Mouse (Mus musculus) heart, adult 18-20 months (tissue): ENCODE measurements around the gene Smad1. TPM values are rescaled to one million over a fixed set of nuclear protein-coding genes. Genes with fewer than 3 reads are reported as not detected.

ENCODE experiments used
- DNase-seq, 2 experiments: peaks; one replicate each; pipeline ENCODE4 v3.0.0; 2021 to 2022; ENCODE audit warnings: mixed read lengths in 1 of 2
- total RNA-seq, 2 experiments: library from RNA; stranded (reverse); gene quantifications; 2 replicates each; pipeline ENCODE4 v1.2.3; 2021

Gene Smad1
- total RNA-seq, 2 experiments from 2014 or later = 13.2 to 14.7 TPM

DNA sequence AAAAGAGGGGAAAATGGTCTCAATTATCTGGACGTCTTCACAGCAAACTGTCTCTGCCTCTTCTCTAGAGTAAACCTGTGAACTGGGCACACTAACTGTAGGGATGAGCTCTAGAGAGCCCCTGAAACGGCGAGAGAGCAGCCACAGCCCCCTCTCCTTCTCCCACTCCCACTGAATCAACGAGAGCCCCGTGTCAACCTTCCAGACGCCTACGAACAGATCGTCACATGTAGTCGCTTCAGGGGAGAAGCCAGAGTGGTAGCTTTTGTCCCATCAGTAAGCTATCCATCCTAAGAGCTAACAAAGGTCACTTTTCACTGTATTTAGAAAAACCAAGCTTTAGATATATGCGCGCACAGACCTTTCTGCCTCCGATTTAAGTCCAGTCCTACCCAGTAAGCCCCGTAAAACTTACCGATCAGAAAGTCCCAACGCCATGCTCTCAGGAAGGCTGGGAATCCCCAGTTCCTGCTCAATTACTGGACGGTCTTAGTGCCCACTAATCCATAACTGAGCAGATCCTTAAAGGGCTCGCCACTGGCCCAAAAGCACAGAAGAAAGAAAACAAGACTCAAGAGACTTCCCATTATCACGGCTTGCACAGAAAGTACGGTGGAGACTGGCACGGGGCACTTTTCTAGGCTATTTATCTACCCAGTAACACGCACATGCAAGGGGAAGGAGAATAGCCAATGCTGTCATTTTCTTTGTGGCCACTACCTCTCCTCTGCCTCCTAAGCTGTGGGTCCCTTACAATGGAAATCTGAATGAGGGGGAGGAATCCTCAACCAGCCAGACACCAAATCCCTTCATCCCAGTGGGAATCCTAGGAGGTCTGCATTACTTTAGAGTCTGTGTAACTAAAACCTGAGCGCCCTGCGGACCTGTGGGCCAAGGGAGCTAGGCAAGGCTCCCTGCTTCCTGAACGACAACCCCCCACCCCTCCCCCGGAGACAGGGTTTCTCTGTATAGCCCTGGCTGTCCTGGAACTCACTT, 14.7 kb downstream of the Smad1 start:
- DNase-seq = no peak

DNA sequence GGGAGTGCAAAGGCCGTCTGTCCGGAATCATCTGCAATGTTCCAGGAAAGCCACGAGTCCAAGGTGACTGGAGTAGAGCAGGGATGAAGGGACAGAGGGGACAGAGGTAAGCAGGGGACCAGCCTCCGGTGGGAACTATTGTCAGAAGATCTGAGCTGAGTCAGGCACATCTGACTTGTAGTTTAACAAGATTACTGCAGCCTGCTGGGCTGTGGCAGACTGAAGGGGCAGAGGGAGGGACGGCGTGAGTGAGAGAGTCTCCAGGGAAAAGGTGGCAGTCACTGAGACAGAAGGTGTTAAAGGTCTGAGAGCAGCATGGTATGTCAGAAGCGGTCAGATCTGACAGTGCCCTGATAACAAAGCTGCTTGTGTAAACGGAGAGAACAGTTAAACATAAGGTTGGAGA, 16.5 kb downstream of the Smad1 start:
- DNase-seq = no peak

DNA sequence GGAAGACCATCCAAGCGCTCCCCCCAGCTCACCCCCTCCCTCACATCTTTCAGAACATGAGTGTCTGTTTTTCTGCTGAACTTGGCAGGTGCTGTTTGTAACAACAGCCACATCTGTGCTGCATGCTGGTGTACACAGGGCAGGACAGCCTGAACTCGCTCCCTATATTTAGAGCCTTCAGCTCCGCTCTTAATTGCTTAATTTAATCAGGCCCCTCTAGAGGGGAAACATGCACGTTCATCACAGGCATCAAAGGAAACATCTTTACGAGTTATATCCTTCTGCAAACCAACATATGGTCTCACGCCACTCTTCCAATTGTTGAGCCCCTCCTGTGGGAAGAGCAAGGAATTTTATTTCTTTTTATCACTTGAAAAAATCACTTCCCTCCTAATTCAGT, 17.5 kb downstream of the Smad1 start:
- DNase-seq = peak in 1 of 2 experiments; percentile 66

GRCm38 (mm10) chr8:79380386-79380785, 18.9 kb downstream of the Smad1 start:
- no peak for DNase-seq

DNA sequence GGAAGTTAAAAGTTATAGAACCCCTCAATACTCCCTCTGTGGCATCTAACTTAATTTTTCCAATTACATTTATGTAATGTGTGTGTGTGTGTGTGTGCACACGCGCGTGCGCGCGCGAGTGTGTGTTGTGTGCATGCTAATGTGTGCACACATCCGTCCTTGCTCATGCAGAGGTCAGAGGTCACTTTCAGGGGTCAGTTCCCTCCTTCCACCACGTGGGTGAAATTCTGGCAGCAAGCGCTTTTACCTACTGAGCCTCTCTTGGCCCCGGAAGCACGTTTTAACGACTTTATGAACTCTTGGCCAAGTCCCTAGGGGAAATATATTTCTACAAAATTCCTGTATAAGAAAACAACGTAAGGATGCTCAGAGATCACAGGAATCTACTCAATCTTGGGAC, 19.3 kb downstream of the Smad1 start:
- DNase-seq = no peak

- no peak for DNase-seq
These were observed 22.7 kb downstream of the Smad1 start for GRCm38 (mm10) chr8:79376648-79377047.

DNA sequence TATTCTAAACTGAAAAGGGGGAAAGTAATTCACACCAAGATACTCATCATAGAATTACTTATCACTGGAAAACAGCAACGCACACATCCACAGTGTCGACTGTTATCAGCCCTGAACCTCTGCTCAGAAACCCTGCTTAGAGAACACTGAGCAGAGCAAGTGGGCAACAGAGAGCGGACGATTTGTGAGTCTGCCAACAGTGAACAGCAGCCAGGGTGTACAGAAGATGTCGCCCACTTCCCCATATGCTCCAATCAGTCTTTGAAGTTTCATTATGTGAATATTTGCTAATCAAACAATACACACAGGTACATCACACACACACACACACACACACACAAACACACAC, 23.6 kb downstream of the Smad1 start:
- no peak for DNase-seq

- no peak for DNase-seq
These were observed 24.1 kb downstream of the Smad1 start for GRCm38 (mm10) chr8:79375074-79375774.

DNA sequence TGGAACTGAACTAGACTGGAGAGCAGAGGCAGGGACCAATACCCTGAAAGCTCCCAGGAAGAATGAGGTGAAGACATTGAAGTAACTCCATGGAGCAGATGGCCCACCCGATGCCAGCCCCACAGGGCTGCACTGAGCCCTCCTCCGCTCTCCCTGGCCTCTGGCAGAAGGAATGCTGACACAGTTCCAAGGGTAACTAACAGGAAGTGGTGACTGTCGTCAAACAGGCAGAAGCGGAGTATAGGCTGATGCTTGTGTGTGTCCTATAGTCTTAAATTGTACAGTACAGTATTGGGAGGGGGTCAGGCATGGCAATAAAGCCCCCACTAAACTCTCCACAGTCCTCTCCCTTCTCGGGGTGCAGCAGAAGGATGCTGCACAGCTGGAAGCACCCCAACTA, 24.9 kb downstream of the Smad1 start:
- peak; percentile 50 to 54 for DNase-seq

DNA sequence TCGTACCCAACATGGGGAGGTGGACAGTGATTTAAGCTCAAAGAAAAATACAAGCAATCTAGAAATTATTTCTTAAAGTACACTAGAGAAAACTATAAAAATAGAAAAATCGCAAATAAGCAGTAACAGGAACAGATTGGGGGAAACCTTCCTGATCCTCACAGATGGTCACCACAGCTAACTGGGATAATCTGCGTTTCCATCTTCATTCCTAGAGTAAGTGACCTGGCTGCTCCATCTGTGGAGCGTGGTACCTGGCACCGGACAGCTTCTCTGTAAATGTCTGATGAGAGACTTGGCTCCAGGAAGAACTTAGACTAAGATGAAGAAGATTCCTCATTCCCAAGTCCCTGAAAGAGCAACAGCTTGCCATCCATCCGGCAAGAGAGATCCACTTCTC, 25.8 kb downstream of the Smad1 start:
- DNase-seq = no peak

DNA sequence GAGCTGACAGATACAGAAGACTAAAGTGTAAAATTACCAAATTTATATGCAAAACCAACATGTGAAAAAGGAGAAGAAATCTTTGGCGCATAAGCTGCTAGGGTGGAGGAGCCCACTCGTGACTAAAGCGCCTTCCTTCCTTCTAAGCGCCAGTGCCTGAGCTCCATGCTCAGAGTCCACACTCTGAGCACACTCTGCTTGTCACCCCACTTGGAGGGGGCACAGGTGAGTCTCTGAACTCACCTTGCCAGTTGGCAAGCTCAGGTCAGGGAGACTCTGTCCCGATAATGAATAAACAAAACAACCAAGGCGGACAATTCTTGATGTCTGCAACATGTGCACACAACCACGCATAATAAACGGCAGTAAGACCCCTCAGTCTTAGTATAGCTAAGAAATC, 26.4 kb downstream of the Smad1 start:
- no peak for DNase-seq

- peak; percentile 55 to 68 for DNase-seq
These were observed 26.8 kb downstream of the Smad1 start for GRCm38 (mm10) chr8:79372521-79372920.

DNA sequence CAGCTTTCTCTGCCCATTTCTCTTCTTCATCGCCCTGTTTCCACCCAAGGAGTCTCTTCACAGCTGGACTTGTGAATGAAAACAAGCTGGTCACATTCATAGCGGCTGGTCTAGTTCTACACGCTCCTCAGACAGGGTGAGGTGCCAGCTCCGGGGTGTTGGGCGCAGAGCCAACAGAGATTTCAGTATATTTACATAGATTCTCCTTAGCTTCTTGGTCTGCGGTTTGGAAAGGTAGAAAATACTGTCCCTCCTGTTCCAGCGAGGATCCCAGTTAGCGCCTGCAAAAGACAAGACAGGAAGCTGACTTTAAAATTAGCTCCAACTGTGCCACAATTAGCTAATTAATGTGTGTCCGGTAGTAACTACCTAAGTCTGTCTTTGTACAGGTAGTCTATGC, 27.2 kb downstream of the Smad1 start:
- no peak for DNase-seq

DNA sequence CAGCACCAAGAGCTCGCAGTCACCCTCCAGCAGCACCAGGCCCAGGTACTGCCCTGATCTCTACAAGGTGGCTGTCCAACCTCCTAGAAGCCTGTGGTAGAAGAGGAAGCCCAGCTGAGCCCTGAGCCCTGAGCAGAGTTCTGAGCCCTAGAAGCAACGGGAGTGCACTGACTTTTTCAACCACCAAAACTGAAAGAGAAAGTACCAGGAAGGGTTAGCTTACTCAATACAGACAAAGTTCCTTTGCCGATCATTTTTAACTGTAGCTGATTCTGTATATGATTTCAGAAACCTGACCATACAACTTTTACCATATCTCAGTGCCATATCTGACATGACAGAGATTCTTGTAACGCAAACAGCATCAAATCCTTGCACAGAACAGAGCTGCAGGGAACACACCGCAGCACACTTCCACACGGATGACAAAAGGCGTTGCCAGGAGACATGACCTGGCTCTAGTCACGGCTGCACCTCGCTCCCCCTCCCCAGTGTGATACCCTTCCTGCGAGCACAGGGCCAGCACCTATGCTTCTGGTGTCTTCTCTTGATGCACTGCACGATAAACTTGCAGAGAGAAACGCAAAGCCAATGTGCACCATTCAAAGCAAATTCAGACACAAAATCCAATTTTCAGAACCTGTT, 28.6 kb downstream of the Smad1 start:
- DNase-seq = no peak

DNA sequence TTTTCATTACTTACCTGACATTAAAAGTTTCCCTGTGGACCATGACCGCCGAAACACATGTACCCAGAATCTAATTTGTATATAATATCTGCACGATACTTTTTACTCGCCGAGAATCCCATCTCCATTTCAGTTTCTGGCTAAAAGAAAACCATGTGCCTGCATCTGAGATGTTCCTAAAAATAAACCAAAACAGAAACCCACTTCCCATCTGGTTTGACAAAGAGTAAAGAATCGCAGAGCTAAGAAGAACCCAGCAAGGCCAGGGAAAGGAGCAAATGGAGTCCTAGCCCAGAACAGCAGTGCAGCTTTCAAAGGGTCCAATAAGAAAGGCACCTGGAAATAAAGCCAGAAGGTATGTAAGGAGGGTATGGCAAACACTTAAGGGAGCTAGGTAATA, 30.2 kb downstream of the Smad1 start:
- no peak for DNase-seq

- no peak for DNase-seq
These were observed 31.4 kb downstream of the Smad1 start for GRCm38 (mm10) chr8:79367959-79368358.

DNA sequence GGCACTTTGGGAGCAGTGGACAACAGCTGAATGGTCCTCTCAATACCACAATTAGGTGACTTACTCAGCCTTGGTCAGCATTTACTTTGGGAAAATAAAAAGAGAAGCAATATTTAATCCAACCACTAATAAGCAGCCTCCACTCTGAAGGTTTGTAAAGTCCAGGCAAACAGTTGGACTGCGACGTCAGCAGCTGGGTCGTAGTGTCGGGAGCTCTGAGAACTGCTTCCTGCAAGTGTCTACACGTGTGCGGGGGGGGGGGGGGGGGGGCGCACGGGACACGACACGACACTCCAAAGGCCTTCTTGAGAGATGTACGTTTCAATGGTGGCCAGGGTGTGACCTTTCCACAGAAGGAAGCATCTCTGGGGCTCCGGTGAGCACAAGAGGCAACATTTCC, 32.0 kb downstream of the Smad1 start:
- no peak for DNase-seq

GRCm38 (mm10) chr8:79366227-79366626, 33.1 kb downstream of the Smad1 start:
- DNase-seq = no peak

- no peak for DNase-seq
These were observed 33.6 kb downstream of the Smad1 start for GRCm38 (mm10) chr8:79365707-79366106.

DNA sequence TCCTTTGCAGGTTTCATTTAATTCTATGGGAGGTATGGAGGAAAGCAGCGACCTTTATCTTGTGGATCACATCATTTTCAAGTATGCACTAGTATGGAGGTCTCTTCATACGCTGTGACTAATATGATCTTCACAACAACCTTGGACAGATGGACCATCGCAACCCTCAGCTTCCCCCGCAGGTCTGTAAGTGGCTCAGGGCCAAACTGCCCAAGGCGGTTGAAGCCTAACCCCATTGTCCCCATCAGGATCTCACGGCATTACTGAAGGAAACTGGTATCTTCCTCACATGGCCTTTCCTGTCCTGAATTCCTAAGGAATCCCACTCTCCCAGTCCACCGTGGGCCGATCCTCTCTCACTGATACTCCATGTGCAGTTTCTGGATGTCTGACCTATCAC, 34.5 kb downstream of the Smad1 start:
- DNase-seq = no peak

DNA sequence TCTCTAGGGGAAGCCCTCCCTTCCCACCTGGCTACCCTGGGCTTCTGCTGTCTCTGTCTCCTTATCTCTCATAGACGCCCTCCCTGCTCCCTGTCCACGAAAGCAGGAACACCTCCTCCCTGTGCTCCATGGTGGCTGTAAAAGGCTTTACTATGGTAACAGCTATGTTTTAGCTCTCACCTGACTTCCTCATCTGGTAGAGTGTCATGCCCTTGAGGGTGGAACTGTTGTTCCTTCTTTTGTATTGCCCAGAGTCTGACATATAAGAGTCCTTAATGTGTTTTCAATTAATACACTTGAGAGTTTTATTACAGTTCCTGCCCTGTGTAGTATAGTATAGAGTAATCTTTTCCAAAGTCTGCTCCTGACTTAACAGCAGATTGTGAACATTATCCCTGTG, 36.9 kb downstream of the Smad1 start:
- DNase-seq = no peak

GRCm38 (mm10) chr8:79360774-79361527, 38.4 kb downstream of the Smad1 start:
- no peak for DNase-seq
